Mouse (Mus musculus) liver, embryonic 16.5 days (tissue): ENCODE results near the gene Ldhal6b. TPM values are rescaled to one million over a fixed set of nuclear protein-coding genes. Genes with fewer than 3 reads are reported as not detected.

ENCODE experiments used
- ATAC-seq: fragments of 200-750 bp; cut with Nextera tagmentation; 2 replicates; pipeline ENCODE4 v1.8.0; 2017; ENCODE audit warnings: low read depth, mild to moderate bottlenecking, moderate number of reproducible peaks, moderate library complexity
- H3K27ac ChIP-seq: fragments of 300-500 bp; sonication (generic); 2 replicates; pipeline ENCODE4 v1.5.1; 2014; ENCODE audit warnings: mild to moderate bottlenecking, low read length
- H3K27me3 ChIP-seq: fragments of 300-500 bp; sonication (generic); 2 replicates; pipeline ENCODE4 v1.6.1; 2014; ENCODE audit warnings: low read depth, low read length, mixed read lengths; ENCODE audit not compliant: control insufficient read depth, insufficient read depth
- H3K36me3 ChIP-seq: fragments of 300-500 bp; sonication (generic); 2 replicates; pipeline ENCODE4 v1.6.1; 2014; ENCODE audit warnings: mild to moderate bottlenecking; ENCODE audit not compliant: control insufficient read depth, insufficient read depth
- H3K4me1 ChIP-seq: fragments of 300-500 bp; sonication (generic); 2 replicates; pipeline ENCODE4 v1.6.1; 2014; ENCODE audit warnings: low read depth, low read length, mixed read lengths; ENCODE audit not compliant: control insufficient read depth
- H3K4me2 ChIP-seq: fragments of 300-500 bp; sonication (generic); 2 replicates; pipeline ENCODE4 v1.6.1; 2014; ENCODE audit warnings: low read depth, low read length, mixed read lengths
- H3K4me3 ChIP-seq: fragments of 300-500 bp; sonication (generic); 2 replicates; pipeline ENCODE4 v1.5.1; 2014; ENCODE audit warnings: low read depth, mild to moderate bottlenecking, low read length
- H3K9ac ChIP-seq: fragments of 300-500 bp; sonication (generic); 2 replicates; pipeline ENCODE4 v1.6.1; 2014; ENCODE audit warnings: low read depth, low read length
- H3K9me3 ChIP-seq: fragments of 300-500 bp; sonication (generic); replicated peaks from 2 replicates; pipeline ENCODE4 v1.6.1; 2016; ENCODE audit warnings: low read length; ENCODE audit not compliant: control insufficient read depth
- WGBS: fragments of 180-500 bp; shearing (Covaris S2); extraction: QIAGEN DNeasy Blood & Tissue Kit; methylation state at CpG from one replicate; pipeline ENCODE4 v1.1.7; 2014; ENCODE audit not compliant: insufficient replicate concordance; 5-methylcytosine and 5-hydroxymethylcytosine counted together
- polyA plus RNA-seq: library from polyadenylated mRNA; unstranded; fragments of >200 nt; fragmentation: Nextera tagmentation; extraction: Ambion mirVana; gene quantifications from 2 replicates; pipeline ENCODE4 v1.2.1, GENCODE M21; 2015

The Ldhal6b gene
- polyA plus RNA-seq, 1 experiment from 2014 or later = not detected

- Histone ChIP-seq H3K4me2 (peak overlapping the region; percentile 22; the same call in 1 of the 2 replicates), H3K27ac (no peak overlapping the region), H3K27me3 (no peaks in the 10 kb centered on the region), H3K9ac (no peak overlapping the region), H3K4me1 (peaks cover 5% of the 10 kb centered on the region), H3K36me3 (no peaks in the 10 kb centered on the region), H3K9me3 (no peaks in the 10 kb centered on the region), H3K4me3 (no peak overlapping the region)
- peak; percentile 76 for ATAC-seq
- WGBS = 26% methylated on average over 8 of the region's 8 CpGs
These were observed 15.9 kb downstream of the Ldhal6b start for GRCm38 (mm10) chr17:5402624-5403023.

GRCm38 (mm10) chr17:5402069-5402468 lies 16.5 kb downstream of the Ldhal6b start:
- H3K4me3 ChIP-seq = no peak overlapping the region
- H3K36me3 ChIP-seq = no peaks in the 10 kb centered on the region
- peak overlapping the region; percentile 22 for H3K4me2 ChIP-seq
- no peaks in the 10 kb centered on the region for H3K9me3 ChIP-seq
- ATAC-seq = peak; percentile 44; the same call in 1 of the 2 replicates
- H3K4me1 ChIP-seq = peaks cover 5% of the 10 kb centered on the region
- WGBS = 4% methylated on average over 9 of the region's 9 CpGs
- H3K27ac ChIP-seq = no peak overlapping the region
- H3K9ac ChIP-seq = no peak overlapping the region
- no peaks in the 10 kb centered on the region for H3K27me3 ChIP-seq

GRCm38 (mm10) chr17:5401288-5401687 lies 17.3 kb downstream of the Ldhal6b start:
- Histone ChIP-seq H3K4me2 (no peak overlapping the region), H3K9ac (no peak overlapping the region), H3K9me3 (no peaks in the 10 kb centered on the region), H3K27ac (no peak overlapping the region), H3K36me3 (no peaks in the 10 kb centered on the region), H3K27me3 (no peaks in the 10 kb centered on the region), H3K4me3 (no peak overlapping the region), H3K4me1 (peaks cover 5% of the 10 kb centered on the region)
- ATAC-seq = no peak
- 77% methylated on average over 10 of the region's 10 CpGs for WGBS

DNA sequence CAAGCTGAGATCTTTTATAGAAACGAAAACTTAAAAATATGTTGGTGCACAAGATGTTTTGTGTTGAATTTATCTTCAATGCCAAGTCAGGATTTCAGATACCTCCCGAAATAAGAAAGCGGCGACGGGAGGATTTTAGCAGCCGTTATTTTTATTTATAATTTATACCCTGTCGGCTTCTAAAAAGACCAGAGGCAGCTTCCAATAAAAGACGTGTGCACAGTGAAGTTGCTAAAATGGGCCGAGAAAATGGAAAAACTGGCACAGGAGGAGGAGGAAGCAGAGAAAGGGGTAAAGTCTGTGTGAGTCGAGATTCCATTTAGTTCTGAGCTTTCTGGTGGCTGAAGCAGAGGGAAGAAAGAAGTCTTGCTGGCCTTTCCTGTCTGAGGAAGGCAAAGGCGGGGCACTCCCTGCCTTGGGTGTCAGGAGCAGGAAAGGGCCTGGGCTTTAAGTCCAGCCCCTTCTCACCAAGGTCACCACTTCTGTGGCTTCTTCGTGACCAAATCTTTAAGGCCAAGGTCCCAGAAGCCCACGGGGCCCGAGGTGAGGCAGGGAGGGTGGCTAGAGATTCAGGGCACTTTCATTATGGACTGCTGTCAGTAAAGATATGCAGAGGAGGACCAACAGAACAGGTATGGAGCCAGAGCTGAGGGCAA lies 18.0 kb downstream of the Ldhal6b start:
- no peak overlapping the region for H3K4me2 ChIP-seq
- WGBS = 61% methylated on average over 14 of the region's 14 CpGs
- no peak overlapping the region for H3K9ac ChIP-seq
- peaks cover 5% of the 10 kb centered on the region for H3K4me1 ChIP-seq
- no peaks in the 10 kb centered on the region for H3K9me3 ChIP-seq
- no peaks in the 10 kb centered on the region for H3K27me3 ChIP-seq
- no peaks in the 10 kb centered on the region for H3K36me3 ChIP-seq
- no peak overlapping the region for H3K27ac ChIP-seq
- no peak overlapping the region for H3K4me3 ChIP-seq
- no peak for ATAC-seq

DNA sequence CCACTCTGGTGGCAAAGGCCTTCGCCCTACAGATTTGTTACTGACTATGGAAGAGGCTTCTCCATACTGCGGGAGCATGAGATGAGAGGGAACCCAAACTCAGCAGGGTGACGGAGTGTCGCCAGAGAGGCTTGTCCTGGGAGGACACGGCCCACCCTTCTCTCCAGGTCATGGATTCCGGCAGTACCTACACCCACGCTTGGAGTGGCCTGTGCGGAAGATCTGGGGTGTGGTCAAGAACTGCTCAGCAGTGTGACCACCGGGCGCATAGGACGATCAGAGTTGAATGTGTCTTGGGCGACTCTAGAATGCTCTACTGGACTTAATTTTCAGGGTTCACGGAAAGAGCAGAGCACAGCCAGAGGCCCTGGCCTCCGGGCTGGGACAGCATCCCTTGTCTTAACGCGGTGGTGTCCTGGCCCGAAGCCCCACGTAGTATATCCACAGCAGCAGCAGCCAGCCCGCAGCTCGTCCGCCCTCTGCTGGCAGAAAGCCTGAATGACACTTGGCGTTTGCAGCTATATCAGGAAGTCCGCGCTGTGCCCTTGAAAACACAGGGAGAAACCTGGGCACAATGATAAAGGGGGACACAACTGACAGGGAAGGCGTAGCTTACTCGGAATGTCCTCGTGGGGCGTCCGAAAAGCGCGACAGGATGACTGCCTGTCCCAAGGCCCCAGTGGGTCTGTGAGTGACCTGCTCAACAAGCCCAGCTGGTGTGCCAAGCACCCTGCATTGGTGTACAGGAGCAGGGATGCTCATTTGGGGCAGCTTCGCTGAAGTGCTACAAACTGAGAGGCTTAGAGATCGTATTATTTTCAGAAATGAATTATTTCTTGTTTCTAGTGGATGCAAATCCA lies 21.2 kb downstream of the Ldhal6b start:
- 27% methylated on average over 33 of the region's 33 CpGs for WGBS
- Histone ChIP-seq H3K4me3 (no peak overlapping the region), H3K4me2 (no peak overlapping the region), H3K27me3 (no peaks in the 10 kb centered on the region), H3K9me3 (no peaks in the 10 kb centered on the region), H3K36me3 (no peaks in the 10 kb centered on the region), H3K9ac (no peak overlapping the region), H3K4me1 (no peaks in the 10 kb centered on the region), H3K27ac (no peak overlapping the region)
- peak; percentile 59 for ATAC-seq

DNA sequence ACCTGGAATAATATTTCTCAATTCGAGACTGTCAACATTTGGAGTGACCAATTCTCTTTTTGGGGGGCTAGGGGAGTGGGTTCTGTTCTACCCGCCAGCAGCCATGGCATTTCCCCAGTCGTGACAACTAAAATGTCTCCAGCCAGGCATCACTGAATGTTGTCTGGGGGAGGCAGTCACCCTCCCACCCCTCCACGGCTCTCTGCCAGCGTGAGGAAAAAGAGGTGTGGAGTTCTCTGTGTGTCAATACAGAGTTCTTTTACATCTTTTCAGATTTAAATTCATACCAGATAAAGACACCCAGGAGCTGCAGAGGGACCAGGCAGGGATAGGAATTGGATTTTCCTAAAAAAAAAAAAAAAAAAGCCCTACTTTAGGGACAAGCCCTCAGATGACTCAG lies 22.4 kb downstream of the Ldhal6b start:
- WGBS = 63% methylated on average over 5 of the region's 5 CpGs
- Histone ChIP-seq H3K36me3 (no peaks in the 10 kb centered on the region), H3K9me3 (no peaks in the 10 kb centered on the region), H3K4me3 (no peak overlapping the region), H3K4me1 (no peaks in the 10 kb centered on the region), H3K4me2 (no peak overlapping the region), H3K27ac (no peak overlapping the region), H3K27me3 (no peaks in the 10 kb centered on the region), H3K9ac (no peak overlapping the region)
- ATAC-seq = no peak

DNA sequence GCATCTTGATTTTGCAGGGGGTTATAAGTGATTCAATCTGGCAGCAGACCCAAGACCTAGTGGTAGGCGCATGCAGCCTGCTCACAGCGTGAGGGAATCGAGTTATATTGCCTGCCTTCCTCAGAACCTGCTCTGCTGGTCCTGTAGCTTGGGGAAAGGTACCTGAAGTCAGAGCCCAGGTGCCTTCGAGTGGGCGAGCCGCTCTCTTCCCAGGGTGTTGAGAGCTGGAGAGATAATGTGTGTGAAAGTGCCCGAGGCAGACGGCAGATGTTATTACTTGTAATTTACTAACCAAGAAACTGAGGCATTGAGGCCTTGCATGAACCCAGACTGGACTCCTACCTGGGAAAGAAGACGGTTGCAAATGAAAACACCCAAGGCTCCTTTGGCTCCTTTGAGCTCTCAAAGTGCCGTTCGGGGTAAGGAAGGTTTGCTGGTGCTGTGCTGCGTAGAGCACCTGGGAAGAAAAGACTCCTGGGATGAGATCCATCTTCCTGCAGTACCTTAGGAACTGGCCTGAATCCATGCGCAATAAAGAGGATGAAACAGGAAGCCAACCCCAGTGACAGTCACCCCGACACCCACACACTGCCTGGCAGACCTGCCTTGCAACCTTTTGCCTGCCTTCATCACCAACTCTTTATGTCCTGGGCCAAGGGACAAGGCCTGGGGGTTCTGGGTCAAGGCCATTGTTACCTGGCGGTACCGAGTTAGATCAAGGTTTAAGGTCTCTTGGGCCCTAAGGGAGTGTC lies 22.9 kb downstream of the Ldhal6b start:
- Histone ChIP-seq H3K27me3 (no peaks in the 10 kb centered on the region), H3K27ac (no peak overlapping the region), H3K36me3 (no peaks in the 10 kb centered on the region), H3K4me3 (no peak overlapping the region), H3K4me1 (no peaks in the 10 kb centered on the region), H3K4me2 (no peak overlapping the region), H3K9me3 (no peaks in the 10 kb centered on the region), H3K9ac (no peak overlapping the region)
- 71% methylated on average over 16 of the region's 16 CpGs for WGBS
- ATAC-seq = no peak

DNA sequence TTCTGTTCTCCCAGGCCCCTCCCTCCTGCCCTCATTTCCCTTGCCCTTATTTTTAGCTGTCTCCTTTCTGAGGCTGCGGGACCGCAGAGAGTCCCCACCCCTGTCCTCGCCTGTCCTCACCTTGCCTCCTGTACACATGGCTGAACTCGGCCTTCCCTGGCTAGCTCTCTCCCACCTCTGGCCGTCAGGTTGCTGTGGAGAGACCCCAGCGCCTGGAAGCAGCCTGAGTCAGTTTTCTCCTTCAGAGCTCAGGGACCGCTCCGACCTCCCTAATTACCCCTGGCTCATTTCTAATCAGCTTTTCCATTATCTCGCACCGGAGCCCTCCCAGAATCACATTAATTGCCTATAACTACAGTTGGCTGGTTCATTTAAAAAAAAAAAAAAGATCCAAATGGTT lies 27.9 kb downstream of the Ldhal6b start:
- no peaks in the 10 kb centered on the region for H3K36me3 ChIP-seq
- no peak overlapping the region for H3K4me2 ChIP-seq
- 65% methylated on average over 10 of the region's 10 CpGs for WGBS
- no peaks in the 10 kb centered on the region for H3K9me3 ChIP-seq
- no peak overlapping the region for H3K27ac ChIP-seq
- no peaks in the 10 kb centered on the region for H3K4me1 ChIP-seq
- H3K4me3 ChIP-seq = no peak overlapping the region
- ATAC-seq = no peak
- H3K27me3 ChIP-seq = no peaks in the 10 kb centered on the region
- H3K9ac ChIP-seq = no peak overlapping the region
